Mouse (Mus musculus): ENCODE measurements around the gene Muc5ac. TPM values are rescaled to one million over a fixed set of nuclear protein-coding genes. Genes with fewer than 3 reads are reported as not detected.

Gene Muc5ac
- 0.09 TPM for polyA plus RNA-seq (2014; fragmentation: Illumina TruSeq; extraction: RNeasy Lipid Tissue Mini Kit (QIAGEN cat#74804))

GRCm38 (mm10) chr7:141788677-141789452 is at the start of gene Muc5ac:
Gene Muc5ac, plus strand, starts transcription at chr7:141788972.

GRCm38 (mm10) chr7:141838779-141839178 is 50.0 kb downstream of the Muc5ac start, which contains the start of gene Muc5b:
Gene Muc5b, plus strand, starts transcription at chr7:141839070.

Other genes starting within 250 kb of the Muc5ac start
- gene Chid1, start 249.1 kb upstream of the Muc5ac start, polyA plus RNA-seq (2014; fragmentation: Illumina TruSeq; extraction: RNeasy Lipid Tissue Mini Kit (QIAGEN cat#74804)): 3.6 TPM
- 72.3 TPM for gene Ap2a2, start 226.8 kb upstream of the Muc5ac start, polyA plus RNA-seq (2014; fragmentation: Illumina TruSeq; extraction: RNeasy Lipid Tissue Mini Kit (QIAGEN cat#74804))
- gene Muc6, start 133.7 kb upstream of the Muc5ac start, polyA plus RNA-seq (2014; fragmentation: Illumina TruSeq; extraction: RNeasy Lipid Tissue Mini Kit (QIAGEN cat#74804)): not detected
- not detected for gene Muc2, start 98.6 kb upstream of the Muc5ac start, polyA plus RNA-seq (2014; fragmentation: Illumina TruSeq; extraction: RNeasy Lipid Tissue Mini Kit (QIAGEN cat#74804))
- gene Muc5b, start 50.1 kb downstream of the Muc5ac start, polyA plus RNA-seq (2014; fragmentation: Illumina TruSeq; extraction: RNeasy Lipid Tissue Mini Kit (QIAGEN cat#74804)): 0.17 TPM
- 38.5 TPM for gene Tollip, start 129.5 kb downstream of the Muc5ac start, polyA plus RNA-seq (2014; fragmentation: Illumina TruSeq; extraction: RNeasy Lipid Tissue Mini Kit (QIAGEN cat#74804))
- 0.17 TPM for gene Brsk2, start 160.8 kb downstream of the Muc5ac start, polyA plus RNA-seq (2014; fragmentation: Illumina TruSeq; extraction: RNeasy Lipid Tissue Mini Kit (QIAGEN cat#74804))

Data from ovary, adult 10 weeks (tissue).